Mouse (Mus musculus) retina, postnatal 1 day (tissue): ENCODE data around the gene Fam111a.

Source experiments
- DNase-seq: peaks from one replicate; pipeline ENCODE4 v3.0.0-alpha.2; 2012

Fam111a gene

DNA sequence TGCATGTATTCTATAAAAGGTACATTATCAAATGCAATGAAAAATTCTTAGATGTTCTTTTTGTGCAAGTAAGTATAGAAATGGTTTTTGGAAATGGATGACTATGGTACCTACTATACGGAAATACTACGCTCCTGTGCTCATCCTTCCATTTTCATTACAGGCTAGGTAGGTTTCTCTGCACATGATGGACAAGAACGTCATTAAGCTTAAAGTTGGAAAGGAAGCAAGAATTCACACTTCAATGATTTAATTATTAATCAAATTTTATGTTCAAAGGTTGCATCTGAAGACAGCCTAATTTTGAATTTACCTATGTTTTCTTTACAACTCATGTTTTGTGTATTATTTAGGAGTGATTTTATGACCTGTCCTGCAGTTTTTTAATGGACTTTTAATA, 88.7 kb downstream of the Fam111a start:
- no peak for DNase-seq

DNA sequence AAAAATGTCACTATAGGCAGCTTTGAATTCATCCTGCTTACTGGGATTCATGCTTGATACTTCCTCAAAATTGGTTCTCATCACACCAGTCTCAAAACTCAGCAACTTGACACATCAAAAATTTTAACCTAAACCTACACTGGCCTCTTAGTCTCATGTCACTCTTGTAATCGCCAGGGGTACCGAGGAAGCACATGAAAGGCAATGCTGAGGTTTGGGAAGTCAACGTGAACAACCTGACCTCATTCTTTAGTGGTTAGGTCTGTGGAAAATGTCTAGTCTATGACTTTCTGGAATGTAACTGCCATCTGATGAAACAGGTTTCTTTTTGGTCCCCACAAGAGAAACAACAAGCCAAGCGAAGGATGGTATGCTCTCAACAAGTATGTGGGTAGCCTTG, 89.4 kb downstream of the Fam111a start:
- DNase-seq = no peak

DNA sequence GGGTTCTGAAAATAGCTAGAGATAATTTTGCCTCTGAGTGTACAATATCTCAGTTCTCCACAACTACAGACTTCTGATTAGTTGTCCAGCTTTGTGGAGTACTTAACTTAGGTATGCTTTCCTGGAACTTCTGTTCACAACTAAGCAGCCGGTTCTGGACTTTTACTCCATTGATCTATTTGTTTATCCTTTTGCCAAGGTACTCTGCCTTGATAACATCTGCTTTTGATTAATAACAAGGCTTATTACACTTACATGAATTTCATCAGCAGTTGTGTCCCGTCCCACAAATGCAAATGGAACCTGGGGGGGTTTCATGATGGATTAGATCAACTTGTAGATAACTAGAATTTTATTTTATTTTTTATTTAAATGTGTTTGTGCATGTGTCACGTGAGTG, 91.3 kb downstream of the Fam111a start:
- no peak for DNase-seq

DNA sequence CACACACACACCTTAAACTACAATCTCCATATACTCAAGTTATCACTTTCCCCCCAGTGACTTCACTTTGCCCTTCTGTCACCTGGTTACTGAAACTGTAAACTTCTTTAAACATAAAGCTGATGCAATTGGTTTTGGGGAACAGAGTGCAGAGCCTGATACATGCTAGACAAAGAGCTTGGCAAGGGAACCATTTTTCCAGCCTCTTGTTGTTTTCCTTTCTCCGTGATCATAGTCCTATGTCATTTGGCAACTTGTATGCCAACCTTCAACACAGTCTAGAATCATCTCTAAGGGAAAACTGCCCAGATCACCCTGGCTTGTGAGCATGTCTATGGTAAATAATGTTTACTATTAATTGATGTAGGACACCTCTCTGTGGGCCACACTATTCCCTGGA, 92.5 kb downstream of the Fam111a start:
- DNase-seq = no peak
